Mouse (Mus musculus) C2C12 (cell line): ENCODE results near the gene Comp.

Experiments
- CTCF ChIP-seq: IDR thresholded peaks from one replicate; pipeline ENCODE4 v1.5.1; 2011; ENCODE audit not compliant: control insufficient read depth, insufficient read depth, insufficient read length
- FOSL1 ChIP-seq: IDR thresholded peaks from one replicate; pipeline ENCODE4 v1.8.0; 2011; ENCODE audit warnings: mild to moderate bottlenecking, low read length; ENCODE audit not compliant: poor library complexity, insufficient read depth, severe bottlenecking
- MAX ChIP-seq: IDR thresholded peaks from one replicate; pipeline ENCODE4 v1.6.1; 2011; ENCODE audit warnings: mild to moderate bottlenecking, control low read depth
- MYOG ChIP-seq: IDR thresholded peaks from one replicate; pipeline ENCODE4 v1.6.1; 2011; ENCODE audit not compliant: control insufficient read depth, insufficient read length; ENCODE audit errors: extremely low read depth
- USF1 ChIP-seq: IDR thresholded peaks from one replicate; pipeline ENCODE4 v1.6.1; 2011; ENCODE audit warnings: low read depth, mild to moderate bottlenecking, control low read depth, moderate library complexity

- TF ChIP-seq MYOG (no peak), CTCF (no peak), MAX (no peak), USF1 (no peak), FOSL1 (no peak)
These were observed 34.4 kb upstream of the Comp start for GRCm38 (mm10) chr8:70338931-70339330.
